Comparison of ENCODE assay signal across 30 mouse cellular contexts in genomic region chr4:154360850-154361249, GRCm38 (mm10). TPM values are rescaled to one million over a fixed set of nuclear protein-coding genes. Genes with fewer than 3 reads are reported as not detected.
"Had no signal": no experiment of that assay in that cellular context is flagged by ENCODE, and none has a peak within 500 bp of the region (broad histone marks: within the 10 kb centered on the region; RNA-seq: fewer than 3 reads in every experiment).

No protein-coding gene starts in this region.

- DNase-seq: kidney, adult 2 months; kidney, postnatal 25 days; layer of hippocampus, adult 9-11 months; liver; lung, adult 18-20 months; lung, postnatal 4 days; retina, postnatal 1 day; right cerebral cortex, postnatal 4 days; thymus, postnatal 25 days had no signal

- H3K4me3 ChIP-seq: layer of hippocampus, adult 2 months; limb, embryonic 10.5 days; limb, embryonic 13.5 days; liver, embryonic 12.5 days; liver, embryonic 15.5 days; midbrain, embryonic 12.5 days; myocyte; neural tube, embryonic 13.5 days; stomach, embryonic 15.5 days had no signal

- ATAC-seq: liver, embryonic 12.5 days; midbrain, embryonic 16.5 days had no signal

- H3K9ac ChIP-seq: limb, embryonic 13.5 days; liver, embryonic 12.5 days; liver, embryonic 15.5 days; midbrain, embryonic 12.5 days; neural tube, embryonic 13.5 days; stomach, embryonic 15.5 days had no signal

- H3K27me3 ChIP-seq: limb, embryonic 13.5 days; liver, embryonic 15.5 days; stomach, embryonic 15.5 days had no signal

- H3K36me3 ChIP-seq: liver, embryonic 12.5 days; liver, embryonic 15.5 days; midbrain, embryonic 12.5 days; neural tube, embryonic 13.5 days; stomach, embryonic 15.5 days had no signal

- H3K4me1 ChIP-seq: liver, embryonic 12.5 days; liver, embryonic 15.5 days had no signal

- H3K9me3 ChIP-seq: limb, embryonic 10.5 days; limb, embryonic 13.5 days; liver, embryonic 12.5 days; liver, embryonic 15.5 days; midbrain, embryonic 12.5 days; neural tube, embryonic 13.5 days; stomach, embryonic 15.5 days had no signal

- H3K27ac ChIP-seq: kidney, postnatal 0 days; layer of hippocampus, adult 2 months; limb, embryonic 13.5 days; liver, embryonic 12.5 days; liver, embryonic 15.5 days; midbrain, embryonic 12.5 days; neural tube, embryonic 13.5 days had no signal

- H3K4me2 ChIP-seq: limb, embryonic 13.5 days; liver, embryonic 12.5 days; liver, embryonic 15.5 days; midbrain, embryonic 12.5 days; neural tube, embryonic 13.5 days; stomach, embryonic 15.5 days had no signal

RNA-seq across cellular contexts. Expression of gene B230104I21Rik, which starts 24.9 kb away (rescaled TPM):
- total RNA-seq: left cerebral cortex, adult 18-20 months; left cerebral cortex, postnatal 25 days; megakaryocyte progenitor cell, adult 5-6 weeks; megakaryocyte-erythroid progenitor cell, adult 5-6 weeks; monocyte, adult 5-6 weeks; neutrophil, adult 5-6 weeks had no signal
- polyA plus RNA-seq: kidney, adult 2 months; kidney, embryonic 14.5 days; kidney, postnatal 0 days; large intestine, adult 2 months; limb, embryonic 10.5 days; limb, embryonic 13.5 days; liver, embryonic 12.5 days; liver, embryonic 15.5 days; lung, postnatal 0 days; midbrain, embryonic 12.5 days; midbrain, embryonic 16.5 days; myocyte; neural tube, embryonic 13.5 days; stomach, embryonic 15.5 days; thymus, postnatal 0 days had no signal

RNA-seq across cellular contexts. Expression of gene Arhgef16, which starts 59.4 kb away (rescaled TPM):
- total RNA-seq: megakaryocyte progenitor cell, adult 5-6 weeks; megakaryocyte-erythroid progenitor cell, adult 5-6 weeks; monocyte, adult 5-6 weeks had no signal
- polyA plus RNA-seq: myocyte had no signal
